Mouse (Mus musculus) gonadal fat pad, adult 2 months (tissue): ENCODE measurements around the gene Th. TPM values are rescaled to one million over a fixed set of nuclear protein-coding genes. Genes with fewer than 3 reads are reported as not detected.

Experiments
- DNase-seq: peaks from one replicate; pipeline ENCODE4 v3.0.0-alpha.2; 2012; ENCODE audit warnings: low read depth
- polyA plus RNA-seq: library from polyadenylated mRNA; depleted of rRNA; stranded (reverse); fragments of >200 nt; gene quantifications from 2 replicates; pipeline ENCODE4 v1.2.3, GENCODE M21; 2012; rRNA removed

Th gene
- polyA plus RNA-seq, 1 experiment, result 0.68 TPM

- DNase-seq, result no peak
Measured at GRCm38 (mm10) chr7:142901774-142902173, 29.2 kb downstream of the Th start.

DNA sequence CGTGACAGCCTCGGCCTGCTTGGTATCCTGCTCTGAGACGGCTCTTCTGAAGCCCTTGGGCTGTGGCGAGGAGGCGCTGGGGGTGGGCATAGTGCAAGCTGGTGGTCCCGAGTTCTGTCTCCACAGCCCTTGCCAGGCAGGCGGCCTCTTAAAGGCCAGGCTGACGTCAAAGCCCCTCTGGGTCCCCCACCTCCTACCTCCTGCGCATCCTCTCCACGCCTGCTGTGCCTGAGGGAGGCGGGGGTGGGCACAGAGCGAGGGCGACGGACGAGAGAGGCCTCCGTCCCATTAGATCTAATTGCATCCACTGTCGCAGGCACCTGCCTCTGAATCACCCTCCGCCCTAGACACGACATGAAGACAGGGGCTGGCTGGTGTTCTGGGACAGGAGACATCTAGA lies 31.1 kb downstream of the Th start:
- DNase-seq, result no peak

- DNase-seq, result no peak
Measured at GRCm38 (mm10) chr7:142897471-142897870, 33.5 kb downstream of the Th start.

DNA sequence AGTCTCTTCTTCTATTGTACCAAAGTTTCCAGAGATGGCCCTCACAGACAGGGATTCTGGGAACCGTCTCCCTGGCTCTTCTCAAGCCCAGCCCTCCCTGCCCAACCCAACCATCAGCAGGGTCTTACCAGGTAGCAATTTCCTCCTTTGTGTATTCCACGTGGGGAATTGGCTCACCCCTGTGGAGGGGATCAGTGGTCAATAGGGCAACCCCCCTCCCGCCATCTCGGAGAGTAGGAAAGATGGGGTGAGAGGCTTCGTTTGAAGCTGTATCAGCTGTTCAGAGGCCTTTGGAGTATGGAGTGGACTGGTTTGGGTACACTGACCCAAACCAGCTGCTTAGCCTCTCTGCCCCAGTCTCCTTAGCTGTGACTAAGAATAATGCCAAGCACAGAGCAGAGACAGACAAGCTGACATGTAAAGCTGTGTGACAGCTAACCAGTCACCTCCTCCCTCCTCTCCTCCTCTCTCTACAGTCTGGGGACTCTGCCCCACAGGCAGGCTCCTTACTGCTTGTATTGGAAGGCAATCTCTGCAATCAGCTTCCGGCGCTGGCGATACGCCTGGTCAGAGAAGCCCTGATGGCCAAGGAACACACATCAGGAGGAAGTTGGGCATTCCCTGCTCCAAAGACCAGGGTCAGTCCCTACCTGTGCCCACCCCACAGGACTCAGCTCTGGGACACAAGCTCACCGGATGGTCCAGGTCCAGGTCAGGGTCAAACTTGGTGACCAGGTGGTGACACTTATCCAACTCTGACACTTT lies 34.8 kb downstream of the Th start:
- DNase-seq, result no peak

DNA sequence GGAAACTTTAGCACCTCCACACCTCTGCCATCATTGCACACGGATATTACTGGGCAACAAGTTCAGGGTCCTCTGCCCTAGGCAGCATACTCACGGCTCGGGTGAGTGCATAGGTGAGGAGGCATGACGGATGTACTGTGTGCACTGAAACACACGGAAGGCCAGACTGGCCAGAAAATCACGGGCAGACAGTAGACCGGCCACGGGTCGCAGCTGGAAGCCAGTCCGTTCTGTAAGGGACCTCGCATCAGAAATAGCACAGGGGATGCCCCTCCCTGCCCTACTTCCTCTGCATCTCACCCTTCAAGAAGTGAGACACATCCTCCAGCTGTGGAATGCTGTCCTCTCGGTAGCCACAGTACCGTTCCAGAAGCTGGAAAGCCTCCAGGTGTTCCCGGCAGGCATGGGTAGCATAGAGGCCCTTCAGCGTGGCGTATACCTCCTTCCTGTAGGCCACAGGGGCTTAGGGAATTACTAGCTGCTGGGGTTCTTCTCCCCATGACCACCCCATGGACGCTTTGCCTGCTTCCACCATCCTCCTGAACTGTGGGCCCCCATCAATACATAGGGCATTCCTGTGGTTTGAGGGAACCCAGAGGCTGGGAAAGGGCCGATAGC lies 35.6 kb downstream of the Th start:
- no peak for DNase-seq

GRCm38 (mm10) chr7:142894669-142895068 lies 36.3 kb downstream of the Th start:
- DNase-seq, result no peak

GRCm38 (mm10) chr7:142893721-142894639 lies 36.9 kb downstream of the Th start:
- no peak for DNase-seq

- DNase-seq, result no peak
Measured at GRCm38 (mm10) chr7:142893296-142893695, 37.6 kb downstream of the Th start.

GRCm38 (mm10) chr7:142869419-142870163 lies 61.3 kb downstream of the Th start:
- no peak for DNase-seq

- DNase-seq, result no peak
Measured at GRCm38 (mm10) chr7:142850681-142851080, 80.2 kb downstream of the Th start.

Other genes starting within 250 kb of the Th start
- gene Ins2, start 187.7 kb downstream of the Th start, polyA plus RNA-seq, result not detected in 2 replicates
- gene Ascl2, start 38.1 kb upstream of the Th start, polyA plus RNA-seq, result 2.0 and 3.2 TPM in 2 replicates
- gene Tspan32, start 73.9 kb upstream of the Th start, polyA plus RNA-seq, result 3.3 and 3.5 TPM in 2 replicates
- 621 and 798 TPM in 2 replicates for gene Cd81, start 121.6 kb upstream of the Th start, polyA plus RNA-seq
- gene Tssc4, start 138.1 kb upstream of the Th start, polyA plus RNA-seq, result 70.5 and 80.6 TPM in 2 replicates
- gene Trpm5, start 163.5 kb upstream of the Th start, polyA plus RNA-seq, result 0.35 and 0.36 TPM in 2 replicates
- 19.7 and 24.7 TPM in 2 replicates for gene Kcnq1, start 175.2 kb upstream of the Th start, polyA plus RNA-seq